18 mouse cellular contexts compared by ENCODE assay signal in the genomic region with DNA sequence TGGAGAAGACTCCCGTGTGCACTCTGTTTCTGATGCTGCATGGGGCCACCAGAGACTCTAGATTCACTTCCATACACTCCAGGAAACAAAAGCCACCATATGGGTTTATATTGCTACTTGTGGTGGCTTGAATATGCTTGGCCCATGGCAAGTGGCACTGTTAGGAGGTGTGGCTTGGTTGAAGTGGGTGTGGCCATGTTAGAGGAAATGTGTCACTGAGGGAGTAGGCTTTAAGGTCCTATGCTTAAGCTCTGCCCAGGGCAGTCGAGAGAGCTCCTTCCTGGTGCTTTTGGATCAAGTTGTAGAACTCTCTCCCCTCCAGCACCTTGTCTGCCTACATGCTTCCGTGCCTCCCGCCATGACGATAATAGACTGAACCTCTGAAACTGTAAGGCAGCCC.
DNase-seq lines count a peak whose midpoint lies in the region; ATAC-seq lines count a peak whose summit lies in the region.
"Had no signal": no experiment of that assay in that cellular context is flagged by ENCODE, and none has a peak within 500 bp of the region (broad histone marks: within the 10 kb centered on the region; RNA-seq: fewer than 3 reads in every experiment).

No protein-coding gene starts in this region.

- DNase-seq in heart, adult 11 months = peak; percentile 59
- no peak for DNase-seq in heart, adult 9 months (ENCODE audit: low spot score in 2 of 2)
- DNase-seq in R1 (ENCODE audit: low read depth, low spot score) = peak; percentile 55
- no peak for DNase-seq in cerebellum, adult 9-11 months
- no peak for DNase-seq in cerebellum, postnatal 25 days
- no peak for DNase-seq in thymus, postnatal 0 days (ENCODE audit: low spot score)
- DNase-seq: adrenal gland, adult 2 months; adrenal gland, postnatal 10 days; adrenal gland, postnatal 25 days; cerebellum, adult 11 months; cerebellum, adult 18-20 months; cerebellum, adult 8-10 months; cerebellum, postnatal 10 days; cerebellum, postnatal 36 days had no signal

- 0 out of 2 replicates have a peak, but pooled peaks have one; percentile 51 for ATAC-seq in erythroblast, adult 5-6 weeks (replicated peaks; ENCODE audit: low FRiP score, poor library complexity, severe bottlenecking)
- ATAC-seq: forebrain, embryonic 14.5 days; forebrain, embryonic 16.5 days; Patski had no signal

Comparison
In these comparisons a context has a peak if more than half of its experiments do, and no peak if none do; other contexts are left out.
1. DNase-seq: peak in heart, adult 11 months (single experiment) and R1 (single experiment); none in heart, adult 9 months (0 of 2), cerebellum, adult 9-11 months (single experiment), cerebellum, postnatal 25 days (0 of 2) and thymus, postnatal 0 days (single experiment).